Mouse (Mus musculus) Patski (cell line): ENCODE results near the gene Plcd4. TPM values are rescaled to one million over a fixed set of nuclear protein-coding genes. Genes with fewer than 3 reads are reported as not detected.
"Not testable (repeated sequence)": the region's sequence is repeated elsewhere in the genome, so short reads cannot be mapped to it uniquely, and the experiment has no call there.

Experiments used
- ATAC-seq: fragments of 100-300 bp; one replicate; pipeline ENCODE4 v1.8.0; 2021
- CTCF ChIA-PET: fragments of 350-600 bp; sonication (Branson Sonifier 250); formaldehyde crosslinking; loops from one replicate; lab custom pipeline; 2022; ENCODE audit warnings: inconsistent platforms; lab: Charles Lee
- POLR2A ChIA-PET: fragments of 350-600 bp; sonication (Branson Sonifier 250); formaldehyde crosslinking; loops from one replicate; lab custom pipeline; 2022; ENCODE audit warnings: antibody characterized with exemption, inconsistent platforms; lab: Charles Lee
- DNase-seq: peaks from one replicate; pipeline ENCODE4 v3.0.0-alpha.2; 2011; ENCODE audit warnings: low read depth, low spot score
- H3K27me3 ChIP-seq: fragments of 371-371 bp; one replicate; pipeline ENCODE4 v1.5.1; 2021
- CTCF ChIP-seq: fragments of 100-300 bp; IDR thresholded peaks from one replicate; pipeline ENCODE4 v1.5.1; 2021
- in situ Hi-C: fragments of 300-500 bp; cut with MboI; formaldehyde crosslinking; loops from 3 replicates; pipeline ENCODE4 v1.11.1; 2018; ENCODE audit warnings: low pct_unique_long_range_greater_than_20kb, mixed read lengths
- polyA plus RNA-seq: library from polyadenylated mRNA; unstranded; gene quantifications from one replicate; pipeline ENCODE4 v1.2.3, GENCODE M21; 2021

Plcd4 gene
- 0.83 TPM for polyA plus RNA-seq

- in situ Hi-C loops: no loop called here
- CTCF ChIA-PET: no interaction called here
These were observed at the start of gene Plcd4 for GRCm38 (mm10) chr1:74542451-74542961. Plcd4 (plus strand) TSS chr1:74542888.

GRCm38 (mm10) chr1:74501106-74501505 is 41.6 kb upstream of the Plcd4 start:
- ATAC-seq (no peak), DNase-seq (no peak)
- ChIA-PET CTCF (no interaction called here), POLR2A (no interaction called here)
- H3K27me3 ChIP-seq: no peaks in the 10 kb centered on the region
- no peak for TF ChIP-seq CTCF
- in situ Hi-C loops: no loop called here

More at GRCm38 (mm10) chr1:74542451-74542961, at the start of gene Plcd4:
- peaks cover 25% of the 10 kb centered on the region for H3K27me3 ChIP-seq
- POLR2A ChIA-PET: no interaction called here
- DNase-seq (no peak), ATAC-seq (no peak)
- no peak for TF ChIP-seq CTCF

- CTCF ChIA-PET: no interaction called here
- ATAC-seq (peak; percentile 38), DNase-seq (no peak)
- TF ChIP-seq CTCF: no peak
- in situ Hi-C loops: no loop called here
- POLR2A ChIA-PET: no interaction called here
- H3K27me3 ChIP-seq: no peaks in the 10 kb centered on the region
These were observed 37.3 kb upstream of the Plcd4 start for GRCm38 (mm10) chr1:74505393-74505720.

GRCm38 (mm10) chr1:74505721-74506464 is 36.8 kb upstream of the Plcd4 start, which contains the start of gene Cnot9:
Cnot9 (plus strand) TSS chr1:74506058.
- peak; percentile 93 for ATAC-seq
- ChIA-PET CTCF (no interaction called here), POLR2A (no interaction called here)
- no peaks in the 10 kb centered on the region for H3K27me3 ChIP-seq
- no peak for TF ChIP-seq CTCF
- in situ Hi-C loops: no loop called here
- DNase-seq: peak; percentile 98

- TF ChIP-seq CTCF: no peak
- in situ Hi-C loops: no loop called here
- ChIA-PET CTCF (no interaction called here), POLR2A (no interaction called here)
- H3K27me3 ChIP-seq: no peaks in the 10 kb centered on the region
- ATAC-seq (peak; percentile 50), DNase-seq (no peak)
These were observed 36.2 kb upstream of the Plcd4 start for GRCm38 (mm10) chr1:74506471-74506881.

GRCm38 (mm10) chr1:74507780-74508179 is 34.9 kb upstream of the Plcd4 start:
- ChIA-PET CTCF (no interaction called here), POLR2A (interaction anchor here (0.9 kb wide), 1 partner anchor 13 kb away, joined by 3 read pairs; no protein-coding TSS in a partner anchor)
- DNase-seq (no peak), ATAC-seq (no peak)
- no peak for TF ChIP-seq CTCF
- no peaks in the 10 kb centered on the region for H3K27me3 ChIP-seq
- in situ Hi-C loops: no loop called here

GRCm38 (mm10) chr1:74511306-74511705 is 31.4 kb upstream of the Plcd4 start:
- in situ Hi-C loops: no loop called here
- no peaks in the 10 kb centered on the region for H3K27me3 ChIP-seq
- TF ChIP-seq CTCF: no peak
- DNase-seq: no peak
- CTCF ChIA-PET: interaction anchor here (1.7 kb wide), 1 partner anchor 12 kb away, joined by 3 read pairs; no protein-coding TSS in a partner anchor
- ATAC-seq: no peak
- POLR2A ChIA-PET: no interaction called here

- H3K27me3 ChIP-seq, ATAC-seq, DNase-seq, in situ Hi-C loops, POLR2A ChIA-PET: not testable (repeated sequence)
- CTCF ChIA-PET: interaction anchor here (1.5 to 1.8 kb wide), 2 partner anchors 11 to 17 kb away, joined by 4 read pairs; no protein-coding TSS in a partner anchor
These were observed 29.7 kb upstream of the Plcd4 start for GRCm38 (mm10) chr1:74512999-74513398.

- DNase-seq (no peak), ATAC-seq (no peak)
- no peaks in the 10 kb centered on the region for H3K27me3 ChIP-seq
- ChIA-PET POLR2A (no interaction called here), CTCF (no interaction called here)
- in situ Hi-C loops: no loop called here
- no peak for TF ChIP-seq CTCF
These were observed 22.8 kb upstream of the Plcd4 start for GRCm38 (mm10) chr1:74519875-74520274.

GRCm38 (mm10) chr1:74524746-74525145 is 17.9 kb upstream of the Plcd4 start:
- in situ Hi-C loops: no loop called here
- ATAC-seq (no peak), DNase-seq (no peak)
- H3K27me3 ChIP-seq: no peaks in the 10 kb centered on the region
- POLR2A ChIA-PET: no interaction called here
- CTCF ChIA-PET: interaction anchor here (1.4 to 1.5 kb wide), 2 partner anchors 11 to 16 kb away, joined by 4 to 5 read pairs; no protein-coding TSS in a partner anchor
- no peak for TF ChIP-seq CTCF

GRCm38 (mm10) chr1:74528589-74528988 is 14.1 kb upstream of the Plcd4 start:
- TF ChIP-seq CTCF: no peak
- POLR2A ChIA-PET: no interaction called here
- in situ Hi-C loops: no loop called here

More at GRCm38 (mm10) chr1:74528589-74528988, 14.1 kb upstream of the Plcd4 start:
- ATAC-seq (no peak), DNase-seq (no peak)
- no peaks in the 10 kb centered on the region for H3K27me3 ChIP-seq
- CTCF ChIA-PET: no interaction called here
